Mouse (Mus musculus): ENCODE measurements around the gene Ptpru. TPM values are rescaled to one million over a fixed set of nuclear protein-coding genes. Genes with fewer than 3 reads are reported as not detected.

Gene Ptpru
- total and polyA plus RNA-seq, 3 experiments, result 0.38 TPM; not detected in 2

GRCm38 (mm10) chr4:131744685-131745043 is 93.4 kb downstream of the Ptpru start:
- no peaks in the 10 kb centered on the region for H3K36me3 ChIP-seq (replicated peaks in 1 of 2; ENCODE audit: control insufficient read depth in 1 of 2, insufficient read depth in 1 of 2, low read length in 1 of 2)
- no peak for DNase-seq (ENCODE audit: extremely low read depth)
- peaks cover 69% of the 10 kb centered on the region for H3K27me3 ChIP-seq (replicated peaks)
- H3K4me2 ChIP-seq (ENCODE audit: insufficient read depth, low read depth, poor library complexity, severe bottlenecking), result no peak overlapping the region
- H3K9me3 ChIP-seq (replicated peaks; ENCODE audit: low read length), result no peaks in the 10 kb centered on the region
- H3K4me1 ChIP-seq (ENCODE audit: control insufficient read depth in 1 of 2, insufficient read depth in 2 of 2), result no peaks in the 10 kb centered on the region
- H3K4me3 ChIP-seq (replicated peaks in 1 of 3; ENCODE audit: low read depth in 2 of 3, low read length in 2 of 3, poor library complexity in 1 of 3), result no peak overlapping the region
- no peak overlapping the region for H3K27ac ChIP-seq (ENCODE audit: insufficient read depth, low read depth)
- H3K79me2 ChIP-seq (replicated peaks; ENCODE audit: control insufficient read depth, extremely low read depth, insufficient read depth, poor library complexity, severe bottlenecking), result no peaks in the 10 kb centered on the region
- TF ChIP-seq USF1 (IDR thresholded peaks at IDR 0.05; ENCODE audit: low read depth, low read length) (no peak), RAD21 (IDR thresholded peaks at IDR 0.05; ENCODE audit: low read depth, low read length) (no peak), MXI1 (IDR thresholded peaks at IDR 0.05; ENCODE audit: low read depth, low read length) (no peak), JUND (conservative IDR thresholded peaks at IDR 0.05; ENCODE audit: low read depth, low read length) (no peak), MAX (IDR thresholded peaks at IDR 0.05; ENCODE audit: low read length) (no peak), RCOR1 (conservative IDR thresholded peaks at IDR 0.05; ENCODE audit: low read depth, low read length) (no peak), MAZ (IDR thresholded peaks at IDR 0.05; ENCODE audit: low read depth, low read length) (no peak)
- H3K9ac ChIP-seq (ENCODE audit: insufficient read depth, low read depth), result no peak overlapping the region
- in situ Hi-C loops (cut with MboI; ENCODE audit: low pct_ligation_motif_present, low pct_unique_long_range_greater_than_20kb, low sequenced_read_pairs), result no loop called here
- dilution Hi-C loops (cut with MboI; ENCODE audit: extremely low pct_ligation_motif_present, extremely low pct_unique_long_range_greater_than_20kb, low sequenced_read_pairs), result no loop called here

DNA sequence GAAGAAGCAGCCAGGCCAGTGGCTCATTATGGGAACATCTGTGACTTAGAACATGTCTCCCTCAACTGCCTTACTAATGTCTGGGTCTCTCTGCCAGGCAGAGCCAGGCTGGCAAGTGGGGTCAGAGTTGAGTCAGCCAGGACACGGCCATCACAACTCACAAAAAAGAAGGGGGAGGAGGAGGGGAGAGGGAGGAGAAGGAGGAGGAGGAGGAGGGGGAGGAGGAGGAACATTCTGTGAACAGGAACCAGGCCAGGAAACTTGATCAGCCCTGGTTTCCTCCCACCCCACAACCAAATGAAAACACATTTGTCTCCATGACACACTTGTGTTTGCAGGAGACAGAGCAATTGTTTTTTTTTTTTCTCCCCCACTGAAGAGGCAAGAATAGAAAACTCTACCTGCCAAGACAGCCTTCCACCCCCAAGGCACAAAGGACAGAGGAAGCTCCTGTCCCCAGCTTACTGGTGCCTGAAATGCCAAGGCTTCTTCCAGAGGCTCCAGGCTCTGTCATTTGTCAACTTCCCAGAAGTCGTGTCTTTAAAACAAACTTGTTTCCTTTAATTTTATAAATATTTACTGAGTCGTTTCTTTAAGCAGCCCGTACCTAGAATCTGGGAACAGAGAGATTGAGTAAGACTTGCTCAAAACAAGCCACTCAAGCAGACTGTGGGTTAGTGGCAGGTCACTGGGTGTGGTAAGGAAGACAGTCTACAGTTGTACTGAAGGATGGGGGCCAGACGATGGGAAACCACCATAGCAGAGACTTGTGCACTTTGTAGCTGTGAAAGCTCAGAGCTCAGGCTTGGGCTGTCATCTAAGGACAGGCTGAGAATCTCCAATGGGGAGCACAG is 94.0 kb downstream of the Ptpru start:
- Histone ChIP-seq H3K4me3 (replicated peaks in 1 of 3; ENCODE audit: low read depth in 2 of 3, low read length in 2 of 3, poor library complexity in 1 of 3) (no peak overlapping the region), H3K4me1 (ENCODE audit: control insufficient read depth in 1 of 2, insufficient read depth in 2 of 2) (no peaks in the 10 kb centered on the region), H3K27ac (ENCODE audit: insufficient read depth, low read depth) (no peak overlapping the region), H3K79me2 (replicated peaks; ENCODE audit: control insufficient read depth, extremely low read depth, insufficient read depth, poor library complexity, severe bottlenecking) (no peaks in the 10 kb centered on the region), H3K27me3 (replicated peaks) (peaks cover 72% of the 10 kb centered on the region), H3K9me3 (replicated peaks; ENCODE audit: low read length) (no peaks in the 10 kb centered on the region), H3K9ac (ENCODE audit: insufficient read depth, low read depth) (no peak overlapping the region), H3K4me2 (ENCODE audit: insufficient read depth, low read depth, poor library complexity, severe bottlenecking) (no peak overlapping the region), H3K36me3 (replicated peaks in 1 of 2; ENCODE audit: control insufficient read depth in 1 of 2, insufficient read depth in 1 of 2, low read length in 1 of 2) (no peaks in the 10 kb centered on the region)
- no peak for DNase-seq (ENCODE audit: extremely low read depth)
- TF ChIP-seq POLR2AphosphoS2 (IDR thresholded peaks at IDR 0.05; ENCODE audit: low read depth, low read length), result no peak
- no peak for TF ChIP-seq POLR2A (IDR thresholded peaks at IDR 0.05; ENCODE audit: low read depth, low read length)
- no peak for TF ChIP-seq NELFE (IDR thresholded peaks at IDR 0.05; ENCODE audit: low read depth, low read length)
- no peak for TF ChIP-seq MAZ (IDR thresholded peaks at IDR 0.05; ENCODE audit: low read depth, low read length)
- TF ChIP-seq MEF2A (IDR thresholded peaks at IDR 0.05; ENCODE audit: borderline replicate concordance, low read depth, low read length), result no peak
- no peak for TF ChIP-seq BHLHE40 (IDR thresholded peaks at IDR 0.05; ENCODE audit: low read depth, low read length)
- in situ Hi-C loops (cut with MboI; ENCODE audit: low pct_ligation_motif_present, low pct_unique_long_range_greater_than_20kb, low sequenced_read_pairs) (no loop called here), dilution Hi-C loops (cut with MboI; ENCODE audit: extremely low pct_ligation_motif_present, extremely low pct_unique_long_range_greater_than_20kb, low sequenced_read_pairs) (no loop called here)

GRCm38 (mm10) chr4:131743031-131743430 is 95.1 kb downstream of the Ptpru start:
- Histone ChIP-seq H3K9me3 (replicated peaks; ENCODE audit: low read length) (no peaks in the 10 kb centered on the region), H3K36me3 (replicated peaks in 1 of 2; ENCODE audit: control insufficient read depth in 1 of 2, insufficient read depth in 1 of 2, low read length in 1 of 2) (no peaks in the 10 kb centered on the region), H3K79me2 (replicated peaks; ENCODE audit: control insufficient read depth, extremely low read depth, insufficient read depth, poor library complexity, severe bottlenecking) (no peaks in the 10 kb centered on the region), H3K4me2 (ENCODE audit: insufficient read depth, low read depth, poor library complexity, severe bottlenecking) (no peak overlapping the region), H3K9ac (ENCODE audit: insufficient read depth, low read depth) (no peak overlapping the region), H3K27ac (ENCODE audit: insufficient read depth, low read depth) (no peak overlapping the region), H3K27me3 (replicated peaks) (peaks cover 77% of the 10 kb centered on the region), H3K4me1 (ENCODE audit: control insufficient read depth in 1 of 2, insufficient read depth in 2 of 2) (no peaks in the 10 kb centered on the region), H3K4me3 (replicated peaks in 1 of 3; ENCODE audit: low read depth in 2 of 3, low read length in 2 of 3, poor library complexity in 1 of 3) (no peak overlapping the region)
- TF ChIP-seq USF2 (conservative IDR thresholded peaks at IDR 0.05; ENCODE audit: low read depth, low read length), result no peak
- TF ChIP-seq ZMIZ1 (IDR thresholded peaks at IDR 0.05; ENCODE audit: low read depth, low read length), result no peak
- TF ChIP-seq POLR2AphosphoS2 (IDR thresholded peaks at IDR 0.05; ENCODE audit: low read depth, low read length), result no peak
- no peak for TF ChIP-seq CHD1 (IDR thresholded peaks at IDR 0.05; ENCODE audit: low read depth, low read length)
- TF ChIP-seq GABPA (IDR thresholded peaks at IDR 0.05; ENCODE audit: insufficient replicate concordance, low read depth, low read length), result no peak
- TF ChIP-seq JUN (IDR thresholded peaks at IDR 0.05; ENCODE audit: insufficient read depth, low read depth, low read length), result no peak
- TF ChIP-seq MAFK (IDR thresholded peaks at IDR 0.05; ENCODE audit: insufficient replicate concordance, low read length), result no peak
- TF ChIP-seq ETS1 (conservative IDR thresholded peaks at IDR 0.05; ENCODE audit: low read depth, low read length), result no peak
- DNase-seq (ENCODE audit: extremely low read depth), result no peak
- in situ Hi-C loops (cut with MboI; ENCODE audit: low pct_ligation_motif_present, low pct_unique_long_range_greater_than_20kb, low sequenced_read_pairs) (no loop called here), dilution Hi-C loops (cut with MboI; ENCODE audit: extremely low pct_ligation_motif_present, extremely low pct_unique_long_range_greater_than_20kb, low sequenced_read_pairs) (no loop called here)
